Mouse (Mus musculus) heart, embryonic 12.5 days (tissue): Measurements from ENCODE around the gene Atg4c. TPM values are rescaled to one million over a fixed set of nuclear protein-coding genes. Genes with fewer than 3 reads are reported as not detected.
A peak's percentile ranks its signal among the peaks of the same experiment; 100 is the strongest.

ENCODE experiments used
- ATAC-seq: fragments of 200-750 bp; cut with Nextera tagmentation; 2 replicates; pipeline ENCODE4 v1.8.0; 2017; ENCODE audit warnings: moderate TSS enrichment, moderate library complexity; ENCODE audit not compliant: insufficient number of reproducible peaks, low FRiP score
- H3K27ac ChIP-seq: fragments of 300-500 bp; sonication (generic); 2 replicates; pipeline ENCODE4 v1.5.1; 2016; ENCODE audit warnings: mild to moderate bottlenecking, moderate library complexity; ENCODE audit not compliant: poor library complexity, severe bottlenecking
- H3K27me3 ChIP-seq: fragments of 300-500 bp; sonication (generic); replicated peaks from 2 replicates; pipeline ENCODE4 v1.6.1; 2016; ENCODE audit warnings: mild to moderate bottlenecking, moderate library complexity
- H3K36me3 ChIP-seq: fragments of 300-500 bp; sonication (generic); 2 replicates; pipeline ENCODE4 v1.6.1; 2016; ENCODE audit warnings: mild to moderate bottlenecking, moderate library complexity
- H3K4me1 ChIP-seq: fragments of 300-500 bp; sonication (generic); replicated peaks from 2 replicates; pipeline ENCODE4 v1.6.1; 2016; ENCODE audit warnings: mild to moderate bottlenecking
- H3K4me2 ChIP-seq: fragments of 300-500 bp; sonication (generic); 2 replicates; pipeline ENCODE4 v1.6.1; 2016; ENCODE audit warnings: mild to moderate bottlenecking, moderate library complexity
- H3K4me3 ChIP-seq: fragments of 300-500 bp; sonication (generic); 2 replicates; pipeline ENCODE4 v1.5.1; 2016; ENCODE audit warnings: mild to moderate bottlenecking
- H3K9ac ChIP-seq: fragments of 300-500 bp; sonication (generic); 2 replicates; pipeline ENCODE4 v1.6.1; 2016; ENCODE audit warnings: mild to moderate bottlenecking, moderate library complexity
- H3K9me3 ChIP-seq: fragments of 300-500 bp; sonication (generic); replicated peaks from 2 replicates; pipeline ENCODE4 v1.6.1; 2016; ENCODE audit warnings: mild to moderate bottlenecking, moderate library complexity
- whole genome bisulfite sequencing: fragments of 180-500 bp; shearing (Covaris S2); methylation state at CpG from one replicate; pipeline ENCODE4 v1.1.7; 2016; 5-methylcytosine and 5-hydroxymethylcytosine counted together
- polyA plus RNA-seq: library from polyadenylated mRNA; unstranded; fragments of >200 nt; fragmentation: Nextera tagmentation; extraction: Ambion mirVana; gene quantifications from 2 replicates; pipeline ENCODE4 v1.2.1, GENCODE M21; 2016

Gene Atg4c
- polyA plus RNA-seq, 1 experiment from 2014 or later, result 13.1 TPM

DNA sequence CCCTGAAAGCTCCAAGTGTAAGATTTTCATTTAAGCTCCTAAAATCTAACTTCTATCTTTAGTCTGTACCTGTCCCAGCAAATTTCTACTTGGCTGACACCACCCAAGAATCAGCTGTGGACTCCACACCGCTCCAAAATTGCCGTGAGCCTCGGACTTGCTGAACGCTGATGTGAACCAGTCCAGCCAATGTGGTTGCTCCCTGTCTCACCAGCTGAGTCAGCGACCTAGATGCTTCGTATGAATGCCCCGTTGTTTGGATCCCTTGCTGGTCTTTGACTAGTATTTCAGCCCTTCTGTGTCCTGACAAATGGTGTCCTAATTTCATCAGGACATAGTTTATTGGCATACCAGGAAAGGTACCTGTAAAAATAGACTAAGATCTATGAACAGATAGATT lies 19.5 kb upstream of the Atg4c start:
- H3K36me3 ChIP-seq, result no peaks in the 10 kb centered on the region
- no peak overlapping the region for H3K9ac ChIP-seq
- no peak for ATAC-seq
- H3K9me3 ChIP-seq, result no peaks in the 10 kb centered on the region
- H3K27me3 ChIP-seq, result no peaks in the 10 kb centered on the region
- 83% methylated on average over 7 of the region's 7 CpGs for WGBS
- H3K4me3 ChIP-seq, result no peak overlapping the region
- H3K27ac ChIP-seq, result no peak overlapping the region
- H3K4me2 ChIP-seq, result no peak overlapping the region
- no peaks in the 10 kb centered on the region for H3K4me1 ChIP-seq

DNA sequence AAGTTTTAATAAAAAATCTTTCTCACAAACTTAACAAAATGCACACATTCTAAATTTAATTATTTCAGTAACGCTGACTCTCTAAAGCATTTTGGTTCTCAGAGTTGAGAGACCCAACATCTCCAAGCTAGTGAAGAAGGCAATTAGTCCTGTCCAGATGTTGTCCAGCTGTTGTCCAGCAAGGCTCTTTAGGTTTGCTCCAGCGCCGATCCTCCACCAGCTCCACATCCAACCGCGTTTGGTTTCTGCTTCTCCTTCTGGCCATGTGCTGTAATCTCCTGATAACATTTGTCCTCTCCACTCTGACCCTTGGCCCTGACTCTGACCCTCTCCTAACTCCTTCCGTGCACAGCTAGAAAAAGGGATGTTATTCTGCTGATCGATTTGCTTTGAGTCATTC lies 16.9 kb upstream of the Atg4c start:
- Histone ChIP-seq H3K27ac (no peak overlapping the region), H3K36me3 (no peaks in the 10 kb centered on the region), H3K4me1 (peaks cover 6% of the 10 kb centered on the region), H3K9ac (no peak overlapping the region), H3K9me3 (no peaks in the 10 kb centered on the region), H3K27me3 (no peaks in the 10 kb centered on the region), H3K4me3 (no peak overlapping the region), H3K4me2 (no peak overlapping the region)
- ATAC-seq, result no peak
- 58% methylated on average over 7 of the region's 7 CpGs for WGBS

DNA sequence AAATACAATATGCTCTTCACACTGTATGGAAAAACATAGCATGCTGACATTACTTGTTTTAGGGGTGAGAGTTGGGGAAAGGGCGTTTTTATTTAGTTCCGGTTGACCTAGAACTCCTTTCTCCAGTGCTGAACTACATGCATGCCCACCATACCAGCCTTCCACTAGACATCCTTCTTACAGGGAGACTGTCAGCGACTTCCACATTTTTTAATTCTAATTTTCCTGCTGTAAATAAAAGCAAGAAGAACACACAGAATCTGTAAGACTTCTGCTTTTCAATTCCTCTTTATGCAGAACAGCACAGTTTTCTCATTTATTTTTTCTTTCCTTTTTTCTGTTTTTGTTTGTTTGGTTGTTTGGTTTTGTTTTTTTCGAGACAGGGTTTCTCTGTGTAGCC lies 16.5 kb upstream of the Atg4c start:
- peaks cover 6% of the 10 kb centered on the region for H3K4me1 ChIP-seq
- no peaks in the 10 kb centered on the region for H3K36me3 ChIP-seq
- no peaks in the 10 kb centered on the region for H3K9me3 ChIP-seq
- no peak overlapping the region for H3K9ac ChIP-seq
- no peak overlapping the region for H3K27ac ChIP-seq
- no peak overlapping the region for H3K4me2 ChIP-seq
- ATAC-seq, result no peak
- H3K4me3 ChIP-seq, result no peak overlapping the region
- H3K27me3 ChIP-seq, result no peaks in the 10 kb centered on the region
- 80% methylated on average over 4 of the region's 4 CpGs for WGBS

DNA sequence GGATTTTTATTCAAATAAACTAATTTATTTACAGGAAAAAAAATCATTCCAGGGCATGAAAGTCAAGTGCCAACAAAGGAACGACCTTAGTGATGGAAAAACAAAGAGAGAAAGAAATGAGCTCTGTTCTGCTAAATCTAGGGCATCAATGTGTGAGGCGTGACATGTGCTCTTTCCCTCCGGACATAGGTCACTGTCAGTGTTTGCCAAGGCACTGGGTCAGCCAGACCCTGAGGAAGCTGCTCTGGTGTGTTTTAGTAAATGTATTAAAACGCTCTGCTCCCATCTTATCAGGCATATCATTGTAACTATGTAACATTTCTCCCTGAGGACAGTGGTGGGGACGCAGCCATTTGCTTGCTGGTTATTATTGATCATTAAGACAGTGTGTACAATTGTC lies 14.9 kb upstream of the Atg4c start:
- WGBS, result 76% methylated on average over 5 of the region's 5 CpGs

DNA sequence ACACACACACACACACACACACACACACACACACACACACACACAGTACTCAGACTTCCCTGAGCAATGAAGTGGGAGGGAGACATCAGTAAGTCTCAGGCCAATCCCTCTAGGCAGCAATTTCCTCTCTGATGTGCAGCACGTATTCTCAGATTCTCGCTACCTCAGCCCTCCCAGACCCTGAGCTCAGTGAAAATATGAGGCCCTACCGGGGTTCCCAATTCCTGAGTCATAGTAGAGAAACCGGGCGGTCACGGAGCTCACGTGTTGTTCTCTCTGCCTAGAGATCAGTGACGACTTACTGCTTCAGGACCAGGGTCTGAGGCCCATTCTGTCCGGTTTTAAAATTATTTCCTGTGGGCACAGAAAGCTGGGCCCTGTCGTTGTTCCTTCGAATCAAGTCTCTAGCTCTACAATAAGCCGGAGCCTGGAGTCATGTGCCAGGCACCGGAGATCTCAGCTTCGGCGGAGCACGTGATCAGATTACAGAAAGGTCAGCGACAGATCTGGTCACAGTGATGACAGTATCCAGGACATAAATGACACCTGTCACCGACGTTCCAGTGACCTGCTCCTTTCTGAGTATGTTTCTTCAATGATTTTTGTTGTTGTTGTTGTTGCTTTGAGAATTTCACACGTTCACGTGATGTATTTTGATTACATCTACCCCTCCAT lies 14.2 kb upstream of the Atg4c start:
- Histone ChIP-seq H3K36me3 (no peaks in the 10 kb centered on the region), H3K9ac (no peak overlapping the region), H3K4me1 (peaks cover 6% of the 10 kb centered on the region), H3K4me3 (no peak overlapping the region), H3K4me2 (peak overlapping the region; percentile 11), H3K9me3 (no peaks in the 10 kb centered on the region), H3K27ac (no peak overlapping the region), H3K27me3 (no peaks in the 10 kb centered on the region)
- WGBS, result 57% methylated on average over 21 of the region's 21 CpGs
- no peak for ATAC-seq

More for the DNA sequence above, 14.9 kb upstream of the Atg4c start:
- no peak overlapping the region for H3K27ac ChIP-seq
- no peak overlapping the region for H3K4me3 ChIP-seq
- H3K9ac ChIP-seq, result no peak overlapping the region
- H3K9me3 ChIP-seq, result no peaks in the 10 kb centered on the region
- ATAC-seq, result no peak
- H3K36me3 ChIP-seq, result no peaks in the 10 kb centered on the region
- no peak overlapping the region for H3K4me2 ChIP-seq
- H3K27me3 ChIP-seq, result no peaks in the 10 kb centered on the region
- H3K4me1 ChIP-seq, result peaks cover 6% of the 10 kb centered on the region

DNA sequence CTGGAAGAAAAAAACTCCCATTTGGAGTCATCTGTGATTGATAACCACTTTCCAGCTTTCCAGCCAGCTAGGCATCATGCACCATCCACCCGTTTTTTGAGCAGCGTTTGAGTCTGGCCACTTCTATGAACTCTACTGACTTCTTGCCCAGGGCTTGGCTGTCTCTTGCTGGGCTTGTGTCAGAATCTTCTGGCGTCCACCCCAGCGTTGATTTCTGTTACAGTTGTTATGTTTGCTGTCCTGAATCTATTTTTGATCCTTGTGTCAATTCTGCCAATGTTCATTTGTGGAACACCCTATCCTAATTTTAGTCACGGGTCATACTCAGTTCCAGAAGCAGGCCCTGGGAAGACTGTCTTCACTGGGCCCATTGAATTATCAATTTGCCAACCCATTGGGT lies 12.8 kb upstream of the Atg4c start:
- Histone ChIP-seq H3K27me3 (no peaks in the 10 kb centered on the region), H3K9me3 (no peaks in the 10 kb centered on the region), H3K9ac (no peak overlapping the region), H3K27ac (no peak overlapping the region), H3K4me3 (no peak overlapping the region), H3K36me3 (no peaks in the 10 kb centered on the region), H3K4me2 (no peak overlapping the region), H3K4me1 (peaks cover 6% of the 10 kb centered on the region)
- 70% methylated on average over 5 of the region's 5 CpGs for WGBS
- ATAC-seq, result no peak

DNA sequence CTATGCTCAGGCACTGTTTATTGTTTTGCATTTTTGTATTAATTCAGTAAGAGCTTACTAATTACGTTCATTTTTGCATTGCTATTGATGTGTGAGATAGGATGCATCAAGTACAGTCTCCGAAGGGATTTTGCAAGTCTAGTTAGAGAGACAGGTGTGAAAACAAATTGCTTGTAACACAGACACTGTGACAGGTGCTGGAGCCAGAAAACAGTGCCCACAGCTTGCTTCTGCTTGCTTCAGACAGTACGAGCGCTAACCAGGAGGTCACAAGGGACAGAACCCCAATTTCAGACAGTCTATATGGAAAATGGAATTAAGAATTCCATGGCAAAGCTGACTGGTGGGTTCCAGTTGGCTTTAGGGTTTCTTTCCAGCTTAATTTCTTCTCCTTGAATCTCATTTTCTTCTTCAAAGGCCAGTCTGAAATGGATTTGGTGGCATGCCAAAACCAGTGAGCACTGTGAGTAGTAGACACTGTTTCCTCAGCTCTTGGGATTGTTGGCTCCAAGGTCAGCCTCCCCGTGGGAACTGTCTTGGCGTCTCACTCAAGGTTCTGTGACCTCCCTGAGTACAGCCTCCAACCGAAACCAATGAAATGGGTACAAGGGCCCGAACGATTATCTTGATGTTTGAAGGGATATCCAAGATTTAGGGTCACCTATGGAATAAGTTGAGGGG lies 11.9 kb upstream of the Atg4c start:
- Histone ChIP-seq H3K9ac (no peak overlapping the region), H3K9me3 (no peaks in the 10 kb centered on the region), H3K4me3 (no peak overlapping the region), H3K4me1 (peaks cover 6% of the 10 kb centered on the region), H3K4me2 (no peak overlapping the region), H3K36me3 (no peaks in the 10 kb centered on the region), H3K27ac (no peak overlapping the region), H3K27me3 (no peaks in the 10 kb centered on the region)
- ATAC-seq, result no peak
- 65% methylated on average over 9 of the region's 9 CpGs for WGBS

DNA sequence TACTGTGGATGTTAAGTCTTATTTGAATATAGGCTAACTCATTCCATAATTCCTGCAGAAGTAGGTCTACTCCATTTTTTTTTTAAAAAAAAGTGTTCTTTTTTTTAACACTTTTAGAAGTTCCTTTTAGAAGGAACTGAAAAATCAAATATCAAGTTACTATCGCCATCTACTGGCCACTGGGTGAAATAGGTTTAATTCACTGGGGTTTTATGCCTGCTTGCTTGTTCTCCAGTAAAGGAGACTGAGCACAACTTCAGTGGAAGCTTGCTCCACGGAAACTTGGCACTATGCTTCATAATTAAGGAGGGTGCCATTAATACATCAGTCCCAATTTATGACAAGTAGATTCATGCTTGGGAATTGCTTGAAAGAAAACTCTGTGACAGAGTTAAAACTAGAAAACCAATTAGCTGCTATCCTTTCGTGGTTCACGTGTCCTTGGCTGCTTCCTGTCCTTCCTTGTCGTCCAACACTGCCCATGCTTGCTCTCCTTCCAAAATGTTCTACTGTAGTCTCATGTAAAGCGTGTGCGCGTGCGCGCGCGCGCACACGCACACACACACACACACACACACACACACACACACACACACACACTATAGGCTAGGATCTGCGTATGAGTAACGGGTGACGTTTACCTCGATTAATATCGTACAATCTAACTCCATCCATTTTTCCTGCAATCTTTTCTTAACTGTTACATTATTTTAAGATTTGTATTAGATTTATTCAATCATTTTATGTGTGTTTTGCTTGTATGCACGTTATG lies 10.9 kb upstream of the Atg4c start:
- Histone ChIP-seq H3K4me1 (peaks cover 6% of the 10 kb centered on the region), H3K9me3 (no peaks in the 10 kb centered on the region), H3K9ac (no peak overlapping the region), H3K4me3 (no peak overlapping the region), H3K27ac (no peak overlapping the region), H3K36me3 (no peaks in the 10 kb centered on the region), H3K27me3 (no peaks in the 10 kb centered on the region), H3K4me2 (no peak overlapping the region)
- WGBS, result 70% methylated on average over 20 of the region's 20 CpGs
- ATAC-seq, result no peak

DNA sequence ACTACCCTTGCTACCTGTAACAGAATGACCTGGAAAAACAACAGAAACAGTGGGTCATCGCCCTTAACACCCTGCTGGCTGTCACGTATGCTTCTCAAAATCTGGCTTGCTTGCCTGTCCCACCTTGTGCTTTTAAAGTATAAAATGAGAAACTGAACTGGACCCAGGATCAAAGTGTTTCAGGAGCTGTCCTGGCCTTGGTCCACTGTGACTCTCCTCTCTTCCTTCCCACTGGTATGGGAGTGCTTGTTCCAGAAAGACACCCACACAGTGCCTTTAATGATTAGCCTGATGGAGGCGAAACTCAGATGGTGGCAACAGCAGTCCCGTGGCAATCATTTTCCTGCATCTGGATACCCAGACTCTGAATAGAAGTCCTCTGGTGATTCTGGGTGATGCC lies 9.1 kb upstream of the Atg4c start:
- Histone ChIP-seq H3K9ac (no peak overlapping the region), H3K4me1 (peaks cover 2% of the 10 kb centered on the region), H3K27me3 (no peaks in the 10 kb centered on the region), H3K4me2 (no peak overlapping the region), H3K9me3 (no peaks in the 10 kb centered on the region), H3K27ac (no peak overlapping the region), H3K36me3 (no peaks in the 10 kb centered on the region), H3K4me3 (no peak overlapping the region)
- no peak for ATAC-seq
- 63% methylated on average over 4 of the region's 4 CpGs for whole genome bisulfite sequencing

DNA sequence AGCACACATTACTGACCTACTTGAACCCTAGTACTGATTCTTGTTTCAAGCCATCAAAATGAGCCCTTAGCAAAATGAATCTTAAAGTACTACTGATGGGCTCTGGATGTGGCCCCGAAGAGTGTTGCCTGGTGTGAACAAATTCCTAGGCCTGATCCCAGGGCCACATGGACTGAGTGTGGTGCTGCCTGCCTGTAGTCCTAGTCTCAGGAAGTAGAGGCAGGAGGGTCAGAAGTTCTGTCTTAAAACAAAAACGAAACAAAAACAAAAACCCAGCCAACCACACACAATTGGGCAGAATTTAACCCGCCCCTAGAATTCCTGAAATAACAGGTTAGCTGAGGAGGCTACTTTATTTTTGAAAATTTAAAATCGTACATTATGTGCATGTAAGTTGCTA lies 8.4 kb upstream of the Atg4c start:
- Histone ChIP-seq H3K27ac (no peak overlapping the region), H3K36me3 (no peaks in the 10 kb centered on the region), H3K4me2 (no peak overlapping the region), H3K27me3 (no peaks in the 10 kb centered on the region), H3K4me3 (no peak overlapping the region), H3K9me3 (no peaks in the 10 kb centered on the region), H3K4me1 (no peaks in the 10 kb centered on the region), H3K9ac (no peak overlapping the region)
- no peak for ATAC-seq
- WGBS, result 73% methylated on average over 4 of the region's 4 CpGs

DNA sequence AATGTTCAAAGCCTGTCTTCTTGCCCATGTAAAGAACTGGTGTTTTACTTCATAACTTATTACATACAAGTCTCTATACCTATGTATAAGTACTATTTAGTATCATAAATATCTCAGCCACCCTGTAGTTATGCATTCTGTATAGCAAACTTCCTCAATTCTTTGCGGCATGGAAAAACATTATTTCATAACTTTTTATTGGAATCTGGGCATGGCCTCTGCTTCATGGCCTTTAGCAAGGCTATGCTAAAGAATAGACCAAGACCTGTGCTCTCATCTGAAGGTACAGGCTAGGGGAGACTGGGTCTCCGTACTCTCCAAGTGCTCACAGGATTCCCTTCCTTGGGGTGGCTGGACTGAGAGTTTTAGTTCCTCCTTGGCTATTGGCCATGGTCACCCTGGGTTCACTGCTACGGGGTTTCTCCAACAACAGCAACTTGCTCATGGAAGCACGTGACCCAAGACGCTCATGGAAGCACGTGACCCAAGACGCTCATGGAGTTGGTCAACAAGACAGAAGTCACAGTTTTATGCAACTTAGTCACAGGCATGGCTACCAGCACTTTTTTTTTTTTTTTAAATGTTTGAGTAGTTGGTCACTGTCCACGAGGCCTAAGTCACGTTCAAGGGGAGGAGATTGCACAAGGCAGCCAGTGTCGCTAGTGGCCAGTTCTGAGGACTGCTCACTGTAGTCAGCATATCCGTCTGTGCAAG lies 7.2 kb upstream of the Atg4c start:
- no peaks in the 10 kb centered on the region for H3K9me3 ChIP-seq
- no peak overlapping the region for H3K4me2 ChIP-seq
- no peak overlapping the region for H3K4me3 ChIP-seq
- H3K9ac ChIP-seq, result no peak overlapping the region
- no peak for ATAC-seq
- H3K36me3 ChIP-seq, result no peaks in the 10 kb centered on the region
- H3K27ac ChIP-seq, result no peak overlapping the region
- H3K4me1 ChIP-seq, result no peaks in the 10 kb centered on the region
- 86% methylated on average over 11 of the region's 11 CpGs for WGBS
- no peaks in the 10 kb centered on the region for H3K27me3 ChIP-seq
